Comparison of ENCODE assay signal across 22 mouse cellular contexts in the genomic region with DNA sequence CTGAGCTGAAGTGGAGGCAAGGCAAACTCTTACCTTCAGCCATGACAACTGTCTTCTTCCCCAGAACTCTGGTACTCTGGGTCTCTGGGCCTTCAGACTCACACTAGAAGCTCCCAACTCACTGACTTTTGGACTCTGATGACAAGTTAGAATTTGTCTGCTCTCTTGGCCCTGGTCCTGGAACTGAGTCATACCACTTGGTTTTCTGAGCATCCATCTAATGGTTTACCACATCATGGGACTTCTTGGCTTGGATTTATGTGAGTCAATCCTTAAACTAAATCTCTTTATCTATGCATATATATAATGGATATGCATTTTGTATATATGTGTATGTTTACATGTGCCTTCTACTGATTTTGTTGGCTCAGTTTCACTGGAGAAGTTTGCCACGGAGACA.
DNase-seq lines count a peak whose midpoint lies in the region; ATAC-seq lines count a peak whose summit lies in the region.
"Had no signal": no experiment of that assay in that cellular context is flagged by ENCODE, and none has a peak within 500 bp of the region (broad histone marks: within the 10 kb centered on the region; RNA-seq: fewer than 3 reads in every experiment).

No protein-coding gene starts in this region.

- no peak for ATAC-seq in kidney, embryonic 16.5 days (ENCODE audit: low FRiP score, low TSS enrichment)
- ATAC-seq: intestine, embryonic 16.5 days had no signal

- 89% methylated on average over 1 of the region's 1 CpGs for WGBS in kidney, embryonic 16.5 days
- WGBS in embryonic facial prominence, embryonic 10.5 days, result 97% methylated on average over 1 of the region's 1 CpGs

- H3K36me3 ChIP-seq in kidney, embryonic 16.5 days (ENCODE audit: insufficient read depth, low read length), result no peaks in the 10 kb centered on the region
- no peaks in the 10 kb centered on the region for H3K36me3 ChIP-seq in embryonic facial prominence, embryonic 10.5 days (replicated peaks)
- H3K36me3 ChIP-seq: embryonic facial prominence, embryonic 15.5 days; forebrain, embryonic 12.5 days; heart, embryonic 10.5 days; hindbrain, embryonic 15.5 days; limb, embryonic 12.5 days; liver, embryonic 13.5 days had no signal

- no peak overlapping the region for H3K4me3 ChIP-seq in kidney, embryonic 16.5 days (ENCODE audit: low read length)
- no peak overlapping the region for H3K4me3 ChIP-seq in embryonic facial prominence, embryonic 10.5 days
- H3K4me3 ChIP-seq: embryonic facial prominence, embryonic 15.5 days; forebrain, embryonic 12.5 days; heart, embryonic 10.5 days; hindbrain, embryonic 15.5 days; left cerebral cortex, adult 2 months; limb, embryonic 12.5 days; liver, embryonic 13.5 days had no signal

- DNase-seq in adrenal gland, adult (ENCODE audit: inconsistent age in 2 of 2, low spot score in 1 of 2), result peak; percentile 30 to 65
- no peak for DNase-seq in adrenal gland, adult 18-20 months (ENCODE audit: low spot score in 2 of 2)
- DNase-seq in kidney, adult 9 months, result peak; percentile 62
- DNase-seq in Muller cell, postnatal 12 days (ENCODE audit: inconsistent ontology term), result peak; percentile 74
- peak; percentile 60 to 61 for DNase-seq in adrenal gland, postnatal 36 days
- no peak for DNase-seq in embryonic facial prominence, embryonic 10.5 days (ENCODE audit: low spot score)
- DNase-seq in urinary bladder, postnatal 14 days (ENCODE audit: low spot score), result no peak
- DNase-seq: cerebellum, adult 9-10 months; gastrocnemius, postnatal 36 days; heart, postnatal 14 days; liver, embryonic 13.5 days; retina, postnatal 1 day; right cerebral cortex, postnatal 4 days; thymus, postnatal 25 days had no signal

- no peaks in the 10 kb centered on the region for H3K27me3 ChIP-seq in kidney, embryonic 16.5 days (ENCODE audit: insufficient read depth, low read length)
- no peaks in the 10 kb centered on the region for H3K27me3 ChIP-seq in embryonic facial prominence, embryonic 10.5 days (replicated peaks; ENCODE audit: low read depth, poor library complexity, severe bottlenecking)
- H3K27me3 ChIP-seq: embryonic facial prominence, embryonic 15.5 days; forebrain, embryonic 12.5 days; hindbrain, embryonic 15.5 days; limb, embryonic 12.5 days; liver, embryonic 13.5 days had no signal

- no peak overlapping the region for H3K9ac ChIP-seq in kidney, embryonic 16.5 days (replicated peaks; ENCODE audit: low read length)
- H3K9ac ChIP-seq: embryonic facial prominence, embryonic 15.5 days; forebrain, embryonic 12.5 days; hindbrain, embryonic 15.5 days; limb, embryonic 12.5 days; liver, embryonic 13.5 days had no signal

- H3K4me1 ChIP-seq in kidney, embryonic 16.5 days (ENCODE audit: insufficient read depth, low read length), result no peaks in the 10 kb centered on the region
- peaks cover 4% of the 10 kb centered on the region for H3K4me1 ChIP-seq in embryonic facial prominence, embryonic 10.5 days
- H3K4me1 ChIP-seq: embryonic facial prominence, embryonic 15.5 days; forebrain, embryonic 12.5 days; heart, embryonic 10.5 days; hindbrain, embryonic 15.5 days; limb, embryonic 12.5 days; liver, embryonic 13.5 days had no signal

- no peak overlapping the region for H3K27ac ChIP-seq in kidney, embryonic 16.5 days (ENCODE audit: low read length)
- no peak overlapping the region for H3K27ac ChIP-seq in embryonic facial prominence, embryonic 10.5 days (replicated peaks)
- H3K27ac ChIP-seq: embryonic facial prominence, embryonic 15.5 days; forebrain, embryonic 12.5 days; heart, embryonic 10.5 days; hindbrain, embryonic 15.5 days; left cerebral cortex, adult 2 months; limb, embryonic 12.5 days; liver, embryonic 13.5 days had no signal

- no peak overlapping the region for H3K4me2 ChIP-seq in kidney, embryonic 16.5 days (replicated peaks; ENCODE audit: low read depth, low read length)
- H3K4me2 ChIP-seq: embryonic facial prominence, embryonic 15.5 days; forebrain, embryonic 12.5 days; hindbrain, embryonic 15.5 days; limb, embryonic 12.5 days; liver, embryonic 13.5 days had no signal

- H3K9me3 ChIP-seq in kidney, embryonic 16.5 days (ENCODE audit: low read length), result no peaks in the 10 kb centered on the region
- H3K9me3 ChIP-seq in embryonic facial prominence, embryonic 10.5 days, result no peaks in the 10 kb centered on the region
- H3K9me3 ChIP-seq: embryonic facial prominence, embryonic 15.5 days; forebrain, embryonic 12.5 days; heart, embryonic 10.5 days; hindbrain, embryonic 15.5 days; limb, embryonic 12.5 days; liver, embryonic 13.5 days had no signal

Comparison
In these comparisons a context has a peak if more than half of its experiments do, and no peak if none do; other contexts are left out.
1. DNase-seq: peak in adrenal gland, adult (2 of 2), kidney, adult 9 months (single experiment), Muller cell, postnatal 12 days (single experiment) and adrenal gland, postnatal 36 days (2 of 2); none in adrenal gland, adult 18-20 months (0 of 2), embryonic facial prominence, embryonic 10.5 days (single experiment) and urinary bladder, postnatal 14 days (single experiment).